Mouse (Mus musculus): Measurements from ENCODE around the gene Camk2g. TPM values are rescaled to one million over a fixed set of nuclear protein-coding genes. Genes with fewer than 3 reads are reported as not detected.
A peak's percentile ranks its signal among the peaks of the same experiment; 100 is the strongest.

The Camk2g gene
- total RNA-seq, 2 experiments from 2014 or later: 43.8 to 47.7 TPM

DNA sequence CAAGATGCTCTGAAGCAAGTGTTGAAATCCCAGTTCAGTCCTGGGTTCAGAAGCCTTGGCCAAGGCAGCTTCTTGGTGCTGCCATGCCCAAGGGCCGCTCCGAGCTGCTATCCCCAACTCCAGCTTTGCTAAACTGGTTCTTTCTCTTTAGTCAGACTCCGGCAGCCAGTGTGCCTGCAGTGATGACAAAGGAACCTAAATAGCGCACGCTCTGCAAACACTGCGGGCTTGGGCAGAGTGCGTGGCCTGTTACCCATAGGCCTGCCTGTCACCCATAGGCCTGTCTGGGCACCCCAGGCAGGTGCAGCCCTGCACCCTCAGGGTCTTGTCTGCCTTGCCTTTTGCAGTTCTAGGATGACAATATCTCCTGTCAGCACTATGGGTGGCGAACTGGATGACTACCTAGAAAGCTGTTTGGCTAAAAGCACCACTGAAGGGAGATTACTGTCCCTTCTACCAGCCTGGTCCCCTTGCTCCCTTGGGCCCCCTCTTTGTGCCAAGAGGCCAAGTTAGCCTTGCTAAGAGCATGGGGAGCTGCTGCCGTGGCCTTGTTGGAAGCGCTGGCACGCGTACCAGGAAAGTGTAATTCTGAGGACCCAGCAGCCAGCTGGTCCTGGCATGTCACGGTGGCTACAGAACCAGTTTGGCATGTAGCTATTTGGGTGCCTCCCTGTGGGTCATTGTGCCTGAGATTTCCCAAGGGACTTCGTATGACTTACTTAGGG lies 12.4 kb upstream of the Camk2g start:
- peak in 1 of 2 experiments; percentile 48 for DNase-seq

DNA sequence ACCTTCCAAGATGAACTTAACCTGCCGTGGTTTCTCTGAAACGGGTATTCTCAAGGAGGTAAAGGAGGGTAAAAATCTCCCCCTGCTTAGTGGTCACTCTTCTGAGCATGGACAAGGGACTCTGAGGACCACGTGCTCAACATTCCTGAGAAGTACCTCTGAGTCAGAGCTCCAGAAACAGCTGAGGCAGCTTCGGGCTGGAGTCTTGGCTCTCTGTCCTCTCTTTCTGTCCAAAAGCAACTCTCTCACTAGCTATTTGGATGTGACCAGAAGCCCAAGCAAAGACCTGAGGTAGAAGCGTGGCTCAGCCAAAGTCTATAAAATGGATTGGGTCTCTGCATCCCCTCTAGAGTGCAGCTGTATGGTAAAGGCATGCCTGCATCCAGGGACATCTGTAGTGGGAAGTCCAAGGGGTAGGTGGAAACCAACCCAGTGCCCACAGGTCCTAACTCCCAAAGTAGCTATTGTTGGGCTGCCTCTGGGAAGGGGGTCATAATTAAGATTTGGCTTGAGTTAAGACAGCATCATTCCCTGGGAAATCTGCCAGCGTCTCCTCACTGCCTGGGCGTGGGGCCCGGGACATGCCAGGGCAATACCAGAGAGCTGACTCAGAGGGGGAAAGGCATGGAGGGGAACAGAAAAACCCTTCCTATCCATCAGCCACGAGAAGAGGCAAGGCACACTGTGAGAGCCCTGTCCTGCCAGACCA lies 11.2 kb upstream of the Camk2g start:
- DNase-seq: peak; percentile 88 to 89

DNA sequence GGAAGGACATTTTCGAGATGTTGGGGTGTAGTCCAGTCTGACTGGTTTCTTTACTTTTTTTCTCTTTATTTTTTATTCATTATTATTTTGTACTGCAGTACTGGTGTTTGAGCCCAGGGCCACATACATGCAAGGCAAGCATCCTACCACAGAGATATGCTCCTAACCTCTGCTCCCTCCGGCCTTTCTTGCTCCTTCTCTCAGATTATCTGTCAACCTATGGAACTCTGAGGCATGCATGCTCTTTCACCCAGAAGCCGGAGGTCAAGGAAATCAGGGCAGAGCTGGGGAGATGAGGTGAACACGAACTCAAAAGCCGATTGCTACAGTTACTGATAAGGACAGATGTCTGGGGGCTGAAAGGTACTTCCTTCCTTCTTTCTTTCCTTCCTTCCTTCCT lies 10.6 kb upstream of the Camk2g start:
- peak in 1 of 2 experiments; percentile 39 for DNase-seq

DNA sequence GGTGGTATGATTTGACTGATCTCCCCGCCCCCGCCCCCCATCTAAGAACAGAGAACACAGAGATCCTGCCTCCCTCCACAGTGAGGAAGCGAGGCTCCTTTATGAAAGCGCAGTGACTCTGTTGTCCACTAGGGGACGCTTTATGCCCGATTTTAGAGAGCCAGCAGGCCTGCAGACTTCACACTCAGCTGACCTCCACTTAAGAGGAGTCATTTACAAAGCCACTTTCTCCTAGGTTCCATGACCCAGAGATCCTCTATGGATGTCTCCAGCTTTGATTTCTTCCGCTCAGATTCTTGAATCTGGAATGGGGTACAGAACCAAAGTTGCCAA lies 9.7 kb upstream of the Camk2g start:
- DNase-seq: peak; percentile 84 to 90

DNA sequence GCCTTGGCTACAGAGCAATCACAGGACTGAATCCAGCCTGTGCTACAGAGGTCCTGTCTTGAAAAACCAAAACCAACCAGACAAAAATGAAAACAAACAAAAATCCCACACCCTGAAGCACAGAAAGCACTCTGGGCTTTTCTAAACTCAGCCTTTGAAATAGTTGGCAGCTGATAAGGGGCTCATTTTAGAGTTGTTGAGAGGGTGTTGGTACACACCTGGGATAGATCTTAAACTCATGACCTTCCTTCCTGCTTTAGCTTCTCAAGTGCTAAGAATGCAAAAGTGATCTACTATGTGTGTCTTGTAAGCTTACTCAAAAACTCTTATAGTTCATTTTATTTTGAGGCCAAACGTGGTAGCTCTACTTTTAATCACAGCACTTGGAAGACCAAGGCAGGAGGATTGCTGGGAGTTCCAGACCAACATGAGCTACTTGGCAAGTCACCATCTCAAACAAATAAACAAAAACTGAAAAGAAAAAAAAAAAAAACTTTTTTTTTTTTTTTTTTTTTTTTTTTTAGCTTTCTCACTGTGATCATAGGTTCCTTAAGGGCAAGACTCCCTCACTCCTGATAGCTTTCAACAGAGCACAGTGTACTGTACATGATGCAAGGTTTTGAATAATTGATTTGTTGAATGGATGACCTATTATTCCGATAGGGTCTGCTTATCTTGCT lies 9.2 kb upstream of the Camk2g start:
- DNase-seq: no peak

DNA sequence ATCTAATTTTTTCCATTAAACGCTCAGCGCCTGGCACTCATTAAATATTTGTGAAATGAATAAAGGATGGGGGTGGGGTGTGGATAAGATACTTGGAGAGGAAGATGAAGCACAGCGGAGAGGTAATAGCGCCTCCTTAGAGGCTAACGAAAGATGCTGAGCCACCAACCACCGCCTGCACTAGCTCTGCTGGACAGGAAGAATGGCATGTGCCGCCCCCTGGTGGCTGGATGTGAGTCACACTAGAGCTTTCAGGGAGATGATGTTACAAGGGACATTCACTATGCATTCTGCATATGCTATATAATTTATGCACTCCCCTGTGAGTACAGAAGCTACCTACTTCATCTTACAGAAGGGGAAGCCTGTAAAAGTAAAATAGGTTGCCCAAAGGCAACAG lies 4.9 kb upstream of the Camk2g start:
- peak; percentile 89 to 98 for DNase-seq

DNA sequence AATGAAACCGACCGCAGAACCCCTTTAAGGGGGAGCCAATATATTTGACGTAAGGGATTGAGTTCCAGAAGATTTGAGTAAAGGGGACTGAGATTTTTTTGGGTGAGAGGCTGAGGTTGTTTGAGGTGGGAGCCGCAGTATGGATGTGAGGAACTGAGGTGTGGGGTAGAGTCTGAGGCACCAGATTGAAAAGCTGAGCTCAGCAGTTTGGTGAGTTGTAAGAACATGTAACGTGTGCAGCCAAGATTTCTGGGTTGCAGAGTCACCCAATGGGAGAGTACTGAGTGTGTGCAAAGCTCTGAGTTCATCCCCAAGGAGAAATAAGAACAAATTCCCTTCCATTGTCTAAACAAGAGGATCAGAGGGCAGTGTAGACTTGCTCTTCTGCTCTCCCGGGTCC lies 4.4 kb upstream of the Camk2g start:
- no peak for DNase-seq

DNA sequence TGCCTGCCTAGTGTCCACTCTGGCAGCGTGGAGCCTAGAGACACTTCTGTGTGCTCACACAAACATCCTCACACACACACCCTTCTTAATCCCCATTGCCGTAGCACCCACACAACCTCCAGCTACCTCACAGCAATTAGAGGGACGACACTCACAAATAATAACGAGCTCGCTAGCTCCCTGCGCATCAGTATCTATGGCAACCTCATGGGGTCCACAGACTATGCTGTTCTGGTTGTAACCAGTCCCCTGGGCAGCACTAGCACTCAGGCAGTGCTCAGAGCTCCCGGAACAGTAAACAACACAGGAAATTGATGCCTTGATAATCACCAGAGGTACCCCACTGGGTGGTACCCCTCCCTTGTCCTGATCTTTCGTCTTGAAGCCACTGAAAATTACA lies 2.8 kb upstream of the Camk2g start:
- DNase-seq: no peak

DNA sequence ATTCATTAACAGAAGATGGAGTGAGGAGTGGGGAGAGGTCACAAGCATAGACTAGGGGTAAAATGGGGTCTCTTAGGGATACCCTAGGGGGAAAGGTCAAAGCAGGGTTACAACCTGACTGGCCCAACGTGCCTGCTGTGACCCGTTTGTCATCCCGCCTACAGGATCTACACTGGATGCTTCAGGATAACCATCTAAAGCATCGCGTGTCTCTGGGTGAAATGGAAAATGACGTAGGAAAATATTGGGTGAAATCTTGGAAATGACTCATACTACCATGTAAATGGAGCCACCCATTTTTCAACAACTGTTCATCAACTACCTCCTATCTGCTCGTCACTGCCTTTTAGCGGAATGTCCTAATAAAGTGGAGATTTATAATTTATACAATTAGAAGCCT lies 2.3 kb upstream of the Camk2g start:
- no peak for DNase-seq

DNA sequence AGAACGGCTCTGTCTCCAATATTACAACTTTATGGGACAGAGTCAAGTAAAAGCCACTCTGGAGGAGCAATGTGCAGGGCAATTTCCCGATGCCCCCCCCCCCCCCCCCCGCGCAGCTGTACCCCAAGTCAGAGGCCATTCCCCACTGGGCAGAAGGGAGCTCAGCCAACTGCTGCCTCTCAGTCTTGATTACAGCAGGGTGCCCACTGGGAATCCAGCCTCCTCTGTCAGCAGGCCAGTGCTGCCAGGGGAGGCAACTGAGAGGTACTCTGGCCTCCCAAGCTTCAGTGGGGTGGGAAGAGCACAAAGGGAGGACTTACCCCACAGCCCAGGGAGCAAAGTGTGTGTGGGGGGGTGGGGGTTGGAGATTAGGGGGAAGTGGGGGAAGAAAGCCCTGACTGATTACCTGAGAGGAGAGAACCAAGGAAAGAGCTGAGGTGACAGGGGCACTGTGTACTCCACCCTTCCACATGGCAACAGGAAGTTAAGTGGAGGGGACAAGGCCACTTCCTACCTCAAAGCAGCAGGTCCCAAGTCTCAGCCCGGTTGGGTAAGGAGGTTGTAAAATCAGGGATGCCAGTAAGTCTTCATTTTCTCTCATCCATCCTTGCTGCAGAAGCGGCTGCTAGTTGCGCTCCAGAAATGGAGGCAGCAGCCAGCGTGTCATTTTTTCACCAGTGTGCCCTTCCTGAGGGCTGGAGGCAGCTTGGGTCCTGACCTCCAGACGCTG lies 1.7 kb upstream of the Camk2g start:
- no peak for DNase-seq

DNA sequence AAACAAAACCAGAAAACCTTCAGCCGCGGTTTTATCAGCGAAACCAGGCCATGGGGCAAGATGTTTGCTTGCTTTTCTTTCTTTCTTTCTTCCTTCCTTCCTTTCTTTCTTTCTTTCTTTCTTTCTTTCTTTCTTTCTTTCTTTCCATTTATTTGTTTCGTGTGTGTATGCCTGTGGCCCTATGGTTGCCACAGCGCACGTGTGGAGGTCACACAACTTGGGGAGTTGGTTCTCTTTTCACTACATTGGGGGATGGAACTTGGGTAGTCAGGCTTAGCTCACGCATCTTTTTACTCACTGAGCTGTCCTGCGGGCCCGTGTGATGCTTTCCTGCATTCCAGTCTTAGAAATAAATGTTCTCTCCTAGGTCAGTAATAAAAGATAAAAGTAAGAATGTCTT lies 701 bp upstream of the Camk2g start:
- no peak for DNase-seq

DNA sequence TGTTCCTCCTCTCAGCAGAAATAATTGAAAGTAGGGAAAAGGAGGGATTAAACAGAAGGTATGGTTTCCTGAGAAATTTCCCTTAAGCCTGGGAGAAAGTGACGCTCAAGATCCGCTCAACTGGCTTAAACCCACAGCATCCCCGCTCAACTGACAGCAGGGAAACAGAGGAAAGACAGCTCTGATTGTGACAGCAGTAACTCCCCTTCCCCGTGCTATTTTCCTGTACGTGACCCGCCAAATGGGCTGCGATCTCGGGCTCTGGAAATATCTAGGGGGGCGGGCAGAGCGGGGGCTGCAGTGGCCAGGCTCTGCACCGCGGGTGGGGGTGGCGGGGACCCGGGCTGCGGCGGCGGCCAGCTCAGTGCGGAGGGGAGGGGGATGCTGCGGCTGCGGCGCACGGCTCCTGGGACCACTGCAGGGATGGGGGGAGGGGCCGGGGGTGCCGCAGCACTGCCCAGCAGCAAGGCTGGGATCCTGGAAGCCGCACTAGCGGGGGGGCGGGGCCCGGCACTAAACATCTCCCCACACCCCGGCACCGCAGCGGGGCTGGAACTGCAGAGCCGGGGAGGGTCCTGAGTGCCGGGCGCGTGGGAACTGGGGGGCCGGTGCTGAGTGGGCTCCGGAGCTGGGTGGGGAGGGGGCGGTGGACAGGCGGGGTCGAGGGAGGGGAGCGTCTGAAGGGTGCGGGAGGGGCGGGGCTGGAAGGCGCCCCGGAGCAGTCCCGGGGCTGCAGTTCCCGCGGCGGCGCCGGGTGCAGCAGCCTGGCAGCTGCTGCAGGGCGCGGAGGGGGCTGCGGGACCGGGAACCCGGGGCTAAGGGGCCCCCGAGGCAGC lies 748 bp downstream of the Camk2g start:
- peak in 1 of 2 experiments; percentile 31 for DNase-seq

DNA sequence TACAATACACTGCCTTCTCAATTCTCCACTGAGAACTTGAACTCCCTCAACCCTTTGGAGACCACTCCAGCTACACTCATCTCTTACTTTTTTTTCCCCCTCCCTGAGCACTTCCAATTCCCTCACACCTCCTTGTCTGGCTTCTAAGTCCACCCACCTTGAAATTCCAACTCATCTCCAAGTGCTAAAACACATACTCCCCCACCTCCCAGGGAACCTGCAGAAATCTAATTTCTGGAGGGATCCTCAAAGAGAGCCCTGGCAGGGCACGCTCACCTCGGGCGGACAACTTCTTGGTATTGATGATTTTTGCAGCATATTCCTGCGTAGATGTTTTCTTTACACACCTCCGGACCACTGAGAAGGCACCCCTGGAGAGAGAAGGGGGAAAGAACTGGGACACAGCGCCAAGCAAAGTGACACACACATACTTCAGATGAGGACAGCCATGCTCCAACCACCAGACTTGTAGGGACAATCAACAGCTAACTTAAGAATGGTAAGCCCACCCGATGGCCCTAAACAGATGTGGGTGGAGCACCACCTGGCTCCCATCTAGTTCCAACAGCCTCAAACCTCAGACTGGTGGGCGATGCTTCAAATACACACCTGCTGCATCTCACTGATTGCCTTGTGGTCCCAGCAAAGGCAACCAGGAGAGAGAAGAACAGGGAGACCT lies 1.5 kb downstream of the Camk2g start:
- DNase-seq: no peak

DNA sequence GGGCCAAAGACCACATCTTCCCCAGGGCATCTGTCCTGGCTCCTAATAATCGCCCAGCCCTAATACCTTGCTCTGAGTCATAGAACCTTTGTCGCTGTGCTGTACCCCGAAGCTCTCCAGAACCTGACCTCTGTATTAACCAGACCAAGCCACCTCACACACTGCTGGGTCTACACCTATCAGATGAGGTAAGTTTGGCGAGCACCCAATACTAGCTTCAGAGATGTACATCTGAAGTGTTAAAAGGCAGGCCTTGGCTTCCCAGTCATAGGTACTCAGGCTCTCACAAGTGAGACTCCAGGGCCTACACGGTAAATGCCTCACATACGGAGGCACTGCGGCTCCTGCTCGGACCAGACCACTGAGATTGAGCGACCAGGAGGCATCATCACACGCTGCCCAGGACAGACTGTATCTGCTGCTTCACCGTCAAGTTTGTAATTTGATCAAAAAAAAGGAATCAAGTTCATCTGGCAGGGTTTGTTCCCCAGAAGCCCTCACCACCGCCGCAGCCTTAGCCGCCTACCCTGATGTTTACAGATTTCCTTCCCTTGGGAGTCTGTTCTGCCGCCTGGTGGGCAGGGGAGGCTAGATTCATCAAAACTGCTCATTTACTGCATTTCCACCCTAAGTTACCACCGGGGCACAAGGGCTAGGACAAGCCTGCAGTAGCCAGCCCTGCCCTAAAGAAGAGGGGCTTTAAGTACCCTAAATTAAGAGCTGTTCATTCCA lies 2.2 kb downstream of the Camk2g start:
- no peak for DNase-seq

DNA sequence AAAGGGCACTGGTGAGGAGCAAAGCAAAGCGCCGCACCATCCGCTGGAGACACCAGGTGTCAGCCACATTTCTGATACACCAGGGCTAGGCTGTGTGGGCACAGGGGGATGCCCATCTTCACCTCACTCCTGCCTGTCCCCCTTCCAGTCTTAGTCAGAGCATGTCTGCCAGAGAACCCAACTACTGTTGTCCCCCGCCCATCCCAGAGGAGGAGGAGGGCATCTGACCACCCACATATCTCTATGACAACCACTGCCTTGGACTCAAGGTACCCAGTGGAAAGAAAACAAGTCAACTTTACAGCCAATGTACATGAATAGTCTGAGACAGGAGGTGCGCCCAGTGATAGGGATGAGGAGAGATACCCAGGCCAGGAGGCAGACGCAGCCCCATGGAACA lies 2.9 kb downstream of the Camk2g start:
- DNase-seq: no peak

DNA sequence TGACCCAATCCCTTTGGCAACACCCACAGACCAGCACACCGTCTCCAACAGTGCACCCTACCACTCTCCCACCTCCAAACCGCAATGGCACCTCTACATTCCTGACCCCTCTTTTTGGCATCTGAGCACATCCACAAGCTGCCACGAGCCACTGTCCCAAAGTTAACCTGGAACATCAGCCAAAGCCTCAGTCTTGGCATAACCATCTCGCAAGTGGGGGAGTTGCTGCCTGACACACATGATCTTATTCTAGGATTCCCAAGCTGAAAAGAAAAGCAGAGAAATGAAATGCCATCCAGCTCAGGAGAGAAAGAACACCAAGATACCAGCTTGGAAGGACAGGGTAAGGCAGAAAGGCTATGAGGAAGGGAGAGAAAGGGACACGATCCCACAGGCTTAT lies 3.4 kb downstream of the Camk2g start:
- no peak for DNase-seq

DNA sequence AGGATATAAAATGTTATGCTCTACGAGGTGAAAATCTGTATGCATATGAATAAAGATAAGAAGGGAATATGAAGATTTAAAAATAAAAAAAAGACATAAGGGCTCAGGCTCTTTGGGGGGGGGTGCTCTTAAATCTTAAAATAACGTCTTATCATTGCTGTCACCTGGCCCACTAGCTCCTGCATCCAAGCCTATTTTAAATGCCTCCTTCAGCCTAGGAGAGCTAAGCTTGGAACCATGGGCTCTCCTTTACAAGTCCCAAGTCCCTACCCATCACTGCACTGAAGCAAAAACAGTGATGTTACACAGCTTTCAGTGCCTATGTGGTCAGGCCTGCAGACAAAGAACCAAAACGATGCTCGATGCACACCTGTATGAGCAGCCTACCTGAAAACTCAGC lies 4.3 kb downstream of the Camk2g start:
- no peak for DNase-seq

DNA sequence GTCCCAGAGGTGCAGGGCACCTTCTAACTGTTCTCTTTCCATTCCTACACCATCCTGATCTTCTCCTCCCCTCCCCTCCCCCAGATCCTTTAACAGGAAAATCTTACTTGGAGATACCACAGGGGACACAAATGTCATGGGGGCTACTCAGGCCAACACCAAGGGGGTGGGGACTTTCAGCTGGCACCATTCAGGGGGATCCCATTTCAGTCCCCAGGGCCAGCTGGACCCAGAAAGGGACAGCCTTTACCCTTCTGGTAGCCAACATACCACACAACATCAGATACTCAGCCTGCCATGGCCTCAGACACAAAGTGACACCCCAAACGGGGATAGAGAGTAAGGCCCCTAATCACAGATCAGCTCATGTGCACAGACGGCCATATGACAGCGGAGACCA lies 5.7 kb downstream of the Camk2g start:
- no peak for DNase-seq

DNA sequence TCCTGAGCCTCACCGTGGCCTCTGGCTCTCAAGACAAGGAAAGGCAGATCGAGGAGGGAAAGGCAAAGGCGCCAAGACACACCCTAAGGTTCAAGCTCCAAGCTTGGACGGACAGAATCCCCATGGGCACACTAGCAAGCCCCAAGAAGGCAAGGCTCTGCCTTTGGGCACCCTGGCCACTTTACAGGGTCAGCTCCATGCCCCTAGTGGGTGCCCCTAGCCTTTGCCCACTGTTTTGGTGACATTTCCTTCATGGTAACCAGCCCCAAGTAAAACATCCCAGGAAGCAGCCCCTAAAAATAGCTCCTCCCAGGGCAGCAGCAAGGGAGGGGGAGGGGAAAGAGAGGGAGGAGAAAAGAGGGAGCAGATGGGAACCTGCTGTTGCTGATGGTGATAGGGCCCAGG lies 7.3 kb downstream of the Camk2g start:
- DNase-seq: peak; percentile 46 to 65

DNA sequence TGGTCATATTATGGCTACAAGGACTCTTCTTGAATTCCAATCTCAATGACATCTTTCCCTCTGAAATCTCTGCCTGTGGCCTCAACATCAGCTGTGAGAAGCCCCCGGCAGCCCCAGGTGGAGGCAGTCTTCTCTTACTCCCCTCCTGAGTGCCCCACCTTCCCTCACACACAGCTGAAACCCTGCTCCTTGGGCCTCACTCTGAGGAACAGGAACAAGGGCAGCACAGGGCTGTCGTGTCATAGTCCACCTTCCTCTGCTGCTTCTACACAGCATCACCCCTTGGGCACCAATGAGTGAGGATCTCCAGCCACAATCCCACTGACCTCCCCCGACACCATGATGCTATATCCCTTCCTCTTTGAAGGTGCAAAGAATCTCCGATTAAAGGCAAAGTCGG lies 7.9 kb downstream of the Camk2g start:
- DNase-seq: no peak

DNA sequence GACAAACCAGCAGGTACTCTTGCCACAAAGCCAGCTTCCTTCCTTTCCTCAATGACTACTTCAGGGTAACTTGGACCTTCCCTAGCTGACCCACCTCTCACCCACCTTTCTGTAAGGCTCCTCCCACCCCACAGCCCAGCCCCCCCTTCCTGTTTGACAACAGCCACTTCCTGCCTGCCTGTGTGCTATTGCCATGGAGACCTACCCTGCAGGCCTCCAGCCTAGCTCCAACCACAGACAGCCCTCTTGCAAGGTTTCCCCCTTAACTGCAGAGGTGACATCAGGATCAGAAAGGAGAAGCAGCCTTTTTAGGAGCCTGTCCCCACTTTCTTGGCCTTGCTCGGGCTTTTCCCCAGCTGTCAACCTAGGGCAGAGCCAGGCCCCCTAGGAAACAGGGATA lies 8.7 kb downstream of the Camk2g start:
- no peak for DNase-seq
